Mouse (Mus musculus): ENCODE measurements around the gene Olfr483. TPM values are rescaled to one million over a fixed set of nuclear protein-coding genes. Genes with fewer than 3 reads are reported as not detected.

Olfr483 gene
- polyA plus RNA-seq (2015; fragmentation: Nextera tagmentation; extraction: Ambion mirVana), result not detected in 2 replicates

DNA sequence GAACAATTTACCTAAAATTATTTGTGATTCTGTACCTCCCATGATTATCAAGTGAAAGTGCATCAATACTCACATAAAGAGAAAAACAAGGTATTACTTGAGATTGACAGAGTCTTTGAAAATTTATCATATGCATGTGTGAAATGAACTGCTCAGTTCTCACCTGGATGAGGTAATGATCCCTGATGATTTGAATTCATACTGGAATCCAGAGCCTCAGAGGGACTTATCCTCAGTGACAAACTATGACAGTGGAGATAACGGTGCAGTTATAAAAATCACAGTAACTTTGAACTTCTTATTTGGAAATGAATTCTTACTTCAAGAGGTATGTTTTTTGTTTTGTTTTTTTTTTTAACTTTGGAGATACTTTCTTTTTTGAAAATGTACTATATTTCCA, at the start of gene Olfr483:
Gene Olfr483, plus strand, starts transcription at position 301 of the 400 bp plus-strand sequence.
- no peak for ATAC-seq (ENCODE audit: low FRiP score)
- H3K36me3 ChIP-seq, result no peaks in the 10 kb centered on the region
- H3K9me3 ChIP-seq (replicated peaks), result no peaks in the 10 kb centered on the region
- H3K4me1 ChIP-seq, result no peaks in the 10 kb centered on the region
- H3K27ac ChIP-seq (replicated peaks), result no peak within 1 kb of the TSS
- H3K27me3 ChIP-seq (replicated peaks), result no peaks in the 10 kb centered on the region
- 93% methylated on average over 1 of the region's 1 CpGs for WGBS
- H3K4me3 ChIP-seq (replicated peaks), result no peak within 1 kb of the TSS
- H3K4me2 ChIP-seq, result no peak within 1 kb of the TSS
- H3K9ac ChIP-seq (replicated peaks), result no peak within 1 kb of the TSS

DNA sequence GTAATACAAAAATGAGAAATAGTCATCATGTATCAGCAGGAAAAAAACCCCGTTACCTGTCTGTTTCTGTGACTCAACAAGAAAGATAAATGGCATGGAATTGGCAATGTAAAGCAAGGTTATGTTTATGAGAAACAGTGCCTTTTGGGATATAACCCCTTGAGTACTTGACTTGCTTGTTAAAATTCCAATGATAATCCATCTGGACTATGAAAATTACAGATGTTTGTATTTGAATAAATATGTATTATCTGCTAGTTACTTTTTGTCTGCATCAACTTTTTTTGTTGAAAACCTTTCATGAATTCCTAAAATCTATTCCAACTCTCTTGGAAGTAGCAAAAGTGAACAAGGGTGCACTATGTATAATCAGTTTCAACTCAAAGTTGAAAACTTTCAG, 33.4 kb upstream of the Olfr483 start, which contains the start of gene Olfr480:
Gene Olfr480, minus strand, starts transcription at position 101 of the 400 bp plus-strand sequence.
- H3K36me3 ChIP-seq, result no peaks in the 10 kb centered on the region
- H3K4me2 ChIP-seq, result no peak within 1 kb of the TSS
- no peak within 1 kb of the TSS for H3K27ac ChIP-seq (replicated peaks)
- no peaks in the 10 kb centered on the region for H3K27me3 ChIP-seq (replicated peaks)
- no peak within 1 kb of the TSS for H3K4me3 ChIP-seq (replicated peaks)
- no peak within 1 kb of the TSS for H3K9ac ChIP-seq (replicated peaks)
- no peak for ATAC-seq (ENCODE audit: low FRiP score)
- WGBS, result 91% methylated on average over 1 of the region's 1 CpGs
- no peaks in the 10 kb centered on the region for H3K9me3 ChIP-seq (replicated peaks)
- no peaks in the 10 kb centered on the region for H3K4me1 ChIP-seq

DNA sequence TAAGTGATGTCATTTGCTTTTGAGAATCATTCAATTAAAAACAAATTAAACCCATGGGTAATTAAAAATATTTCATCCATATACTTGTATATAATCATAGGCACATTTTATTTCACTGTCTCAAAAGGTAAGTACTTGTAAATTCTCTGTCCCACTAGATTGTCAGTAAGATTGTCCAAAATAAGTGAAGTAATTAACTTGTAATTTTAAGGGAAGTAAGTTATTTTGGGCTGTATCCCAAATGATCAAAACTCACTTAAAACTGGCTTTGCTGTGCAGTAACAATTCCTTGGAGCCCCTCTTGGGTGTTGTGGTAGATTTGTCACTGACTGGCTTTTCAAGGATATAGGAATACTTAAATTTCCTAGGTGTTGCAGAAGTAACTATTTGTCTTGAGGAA, 21.1 kb upstream of the Olfr483 start, which contains the start of gene Olfr481:
Gene Olfr481, plus strand, starts transcription at position 301 of the 400 bp plus-strand sequence.
- Histone ChIP-seq H3K9me3 (replicated peaks) (no peaks in the 10 kb centered on the region), H3K27ac (replicated peaks) (no peak within 1 kb of the TSS), H3K9ac (replicated peaks) (no peak within 1 kb of the TSS), H3K36me3 (no peaks in the 10 kb centered on the region), H3K4me1 (no peaks in the 10 kb centered on the region), H3K4me2 (no peak within 1 kb of the TSS), H3K27me3 (replicated peaks) (no peaks in the 10 kb centered on the region), H3K4me3 (replicated peaks) (no peak within 1 kb of the TSS)
- ATAC-seq (ENCODE audit: low FRiP score), result no peak

GRCm38 (mm10) chr7:108097486-108097885, 3.2 kb upstream of the Olfr483 start, which contains the start of gene Olfr482:
Olfr482 (minus strand) TSS chr7:108097586.
- no peak within 1 kb of the TSS for H3K4me3 ChIP-seq (replicated peaks)
- H3K27me3 ChIP-seq (replicated peaks), result no peaks in the 10 kb centered on the region
- no peaks in the 10 kb centered on the region for H3K4me1 ChIP-seq
- no peak for ATAC-seq (ENCODE audit: low FRiP score)
- H3K4me2 ChIP-seq, result no peak within 1 kb of the TSS
- H3K27ac ChIP-seq (replicated peaks), result no peak within 1 kb of the TSS
- no peaks in the 10 kb centered on the region for H3K9me3 ChIP-seq (replicated peaks)
- 72% methylated on average over 1 of the region's 1 CpGs for WGBS
- no peaks in the 10 kb centered on the region for H3K36me3 ChIP-seq
- no peak within 1 kb of the TSS for H3K9ac ChIP-seq (replicated peaks)

DNA sequence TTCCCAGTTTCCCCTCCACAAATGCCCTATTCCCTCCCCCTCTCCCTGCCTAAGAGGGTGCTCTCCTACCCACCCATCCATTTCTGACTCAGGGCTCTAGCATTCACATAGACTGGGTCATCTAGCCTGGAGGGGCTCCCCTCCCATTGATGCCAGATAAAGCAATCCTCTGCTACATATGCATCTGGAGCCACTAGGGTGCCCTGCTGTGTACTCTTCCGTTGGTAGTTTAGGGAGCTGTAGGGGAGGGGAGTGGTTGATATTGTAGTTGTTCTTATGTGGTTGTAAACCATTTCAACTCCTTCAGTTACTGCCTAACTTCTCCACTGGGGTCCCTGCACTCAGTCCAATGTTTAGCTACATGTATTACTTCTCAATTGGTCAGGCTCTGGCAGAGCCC, 20.0 kb downstream of the Olfr483 start:
- Histone ChIP-seq H3K9ac (replicated peaks) (no peak overlapping the region), H3K4me3 (replicated peaks) (no peak overlapping the region), H3K4me1 (no peaks in the 10 kb centered on the region), H3K4me2 (no peak overlapping the region), H3K9me3 (replicated peaks) (no peaks in the 10 kb centered on the region), H3K27ac (replicated peaks) (no peak overlapping the region), H3K36me3 (no peaks in the 10 kb centered on the region), H3K27me3 (replicated peaks) (no peaks in the 10 kb centered on the region)
- ATAC-seq (ENCODE audit: low FRiP score), result no peak
- WGBS, result 7% methylated on average over 1 of the region's 1 CpGs

GRCm38 (mm10) chr7:108121416-108121815, 20.8 kb downstream of the Olfr483 start:
- H3K27ac ChIP-seq (replicated peaks), result no peak overlapping the region
- WGBS, result 71% methylated on average over 1 of the region's 1 CpGs
- H3K4me1 ChIP-seq, result no peaks in the 10 kb centered on the region
- H3K9ac ChIP-seq (replicated peaks), result no peak overlapping the region
- ATAC-seq (ENCODE audit: low FRiP score), result no peak
- no peaks in the 10 kb centered on the region for H3K9me3 ChIP-seq (replicated peaks)
- no peak overlapping the region for H3K4me3 ChIP-seq (replicated peaks)
- H3K4me2 ChIP-seq, result no peak overlapping the region
- H3K36me3 ChIP-seq, result no peaks in the 10 kb centered on the region
- H3K27me3 ChIP-seq (replicated peaks), result no peaks in the 10 kb centered on the region

DNA sequence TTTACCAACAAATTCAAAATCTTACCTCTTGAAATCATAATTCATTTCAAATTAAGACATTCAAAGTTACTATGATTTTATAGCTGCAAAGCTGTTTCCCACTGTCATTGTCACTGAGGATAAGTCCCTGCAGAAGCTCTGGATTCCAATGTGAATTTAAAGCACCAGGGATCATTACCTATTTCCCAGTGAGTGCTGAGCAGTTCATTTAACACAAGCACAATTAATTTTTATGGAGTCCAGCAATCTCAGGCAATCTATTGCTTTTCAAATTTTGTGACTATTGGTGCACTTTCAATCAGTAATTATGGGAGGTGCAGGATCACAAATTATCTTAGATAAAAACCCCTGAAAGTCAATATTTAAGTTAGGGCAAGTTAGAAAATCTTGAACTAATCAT, 26.7 kb downstream of the Olfr483 start, which contains the start of gene Olfr484:
Gene Olfr484, minus strand, starts transcription at position 101 of the 400 bp plus-strand sequence.
- no peaks in the 10 kb centered on the region for H3K27me3 ChIP-seq (replicated peaks)
- no peaks in the 10 kb centered on the region for H3K4me1 ChIP-seq
- no peak within 1 kb of the TSS for H3K9ac ChIP-seq (replicated peaks)
- H3K36me3 ChIP-seq, result no peaks in the 10 kb centered on the region
- no peak within 1 kb of the TSS for H3K4me2 ChIP-seq
- no peak within 1 kb of the TSS for H3K4me3 ChIP-seq (replicated peaks)
- ATAC-seq (ENCODE audit: low FRiP score), result no peak
- no peaks in the 10 kb centered on the region for H3K9me3 ChIP-seq (replicated peaks)
- H3K27ac ChIP-seq (replicated peaks), result no peak within 1 kb of the TSS

Other genes starting within 250 kb of the Olfr483 start
- gene Olfr472, start 202.9 kb upstream of the Olfr483 start, polyA plus RNA-seq (2015; fragmentation: Nextera tagmentation; extraction: Ambion mirVana), result not detected in 2 replicates
- gene Olfr473, start 170.4 kb upstream of the Olfr483 start, polyA plus RNA-seq (2015; fragmentation: Nextera tagmentation; extraction: Ambion mirVana), result not detected in 2 replicates
- gene Olfr474, start 146.2 kb upstream of the Olfr483 start, polyA plus RNA-seq (2015; fragmentation: Nextera tagmentation; extraction: Ambion mirVana), result not detected in 2 replicates
- gene Olfr476, start 136.0 kb upstream of the Olfr483 start, polyA plus RNA-seq (2015; fragmentation: Nextera tagmentation; extraction: Ambion mirVana), result not detected in 2 replicates
- not detected in 2 replicates for gene Olfr477, start 114.2 kb upstream of the Olfr483 start, polyA plus RNA-seq (2015; fragmentation: Nextera tagmentation; extraction: Ambion mirVana)
- gene Olfr478, start 66.9 kb upstream of the Olfr483 start, polyA plus RNA-seq (2015; fragmentation: Nextera tagmentation; extraction: Ambion mirVana), result not detected in 2 replicates
- gene Olfr479, start 50.2 kb upstream of the Olfr483 start, polyA plus RNA-seq (2015; fragmentation: Nextera tagmentation; extraction: Ambion mirVana), result not detected in 2 replicates
- not detected in 2 replicates for gene Olfr480, start 33.5 kb upstream of the Olfr483 start, polyA plus RNA-seq (2015; fragmentation: Nextera tagmentation; extraction: Ambion mirVana)
- not detected in 2 replicates for gene Olfr481, start 21.0 kb upstream of the Olfr483 start, polyA plus RNA-seq (2015; fragmentation: Nextera tagmentation; extraction: Ambion mirVana)
- not detected in 2 replicates for gene Olfr482, start 3.3 kb upstream of the Olfr483 start, polyA plus RNA-seq (2015; fragmentation: Nextera tagmentation; extraction: Ambion mirVana)
- not detected in 2 replicates for gene Olfr484, start 26.6 kb downstream of the Olfr483 start, polyA plus RNA-seq (2015; fragmentation: Nextera tagmentation; extraction: Ambion mirVana)
- not detected in 2 replicates for gene Olfr485, start 59.0 kb downstream of the Olfr483 start, polyA plus RNA-seq (2015; fragmentation: Nextera tagmentation; extraction: Ambion mirVana)
- not detected in 2 replicates for gene Olfr486, start 71.9 kb downstream of the Olfr483 start, polyA plus RNA-seq (2015; fragmentation: Nextera tagmentation; extraction: Ambion mirVana)
- gene Olfr487, start 113.8 kb downstream of the Olfr483 start, polyA plus RNA-seq (2015; fragmentation: Nextera tagmentation; extraction: Ambion mirVana), result not detected in 2 replicates
- not detected in 2 replicates for gene Olfr488, start 157.5 kb downstream of the Olfr483 start, polyA plus RNA-seq (2015; fragmentation: Nextera tagmentation; extraction: Ambion mirVana)
- gene Olfr490, start 188.1 kb downstream of the Olfr483 start, polyA plus RNA-seq (2015; fragmentation: Nextera tagmentation; extraction: Ambion mirVana), result not detected in 2 replicates
- gene Olfr491, start 212.6 kb downstream of the Olfr483 start, polyA plus RNA-seq (2015; fragmentation: Nextera tagmentation; extraction: Ambion mirVana), result not detected in 2 replicates
- not detected in 2 replicates for gene Olfr492, start 222.8 kb downstream of the Olfr483 start, polyA plus RNA-seq (2015; fragmentation: Nextera tagmentation; extraction: Ambion mirVana)
- not detected in 2 replicates for gene Olfr493, start 246.1 kb downstream of the Olfr483 start, polyA plus RNA-seq (2015; fragmentation: Nextera tagmentation; extraction: Ambion mirVana)